Mouse (Mus musculus) adrenal gland, postnatal 10 days (tissue): ENCODE measurements around the gene Krtap5-3. TPM values are rescaled to one million over a fixed set of nuclear protein-coding genes. Genes with fewer than 3 reads are reported as not detected.
"Not testable (repeated sequence)": the region's sequence is repeated elsewhere in the genome, so short reads cannot be mapped to it uniquely, and the experiment has no call there.

ENCODE experiments used
- DNase-seq: peaks from one replicate; pipeline ENCODE4 v3.0.0; 2021; ENCODE audit warnings: mixed read lengths
- long read RNA-seq, 2 experiments: library from polyadenylated mRNA; stranded (forward); transcript quantifications; one replicate each; pipeline ENCODE4 v2.0.0; 2021
- total RNA-seq, 2 experiments: library from RNA; stranded (reverse); gene quantifications; 2 replicates each; pipeline ENCODE4 v1.2.3; 2021

Krtap5-3 gene
- not detected for total RNA-seq
- long read RNA-seq, experiment 1 = 0 reads
- long read RNA-seq, experiment 2 = 0 reads

DNA sequence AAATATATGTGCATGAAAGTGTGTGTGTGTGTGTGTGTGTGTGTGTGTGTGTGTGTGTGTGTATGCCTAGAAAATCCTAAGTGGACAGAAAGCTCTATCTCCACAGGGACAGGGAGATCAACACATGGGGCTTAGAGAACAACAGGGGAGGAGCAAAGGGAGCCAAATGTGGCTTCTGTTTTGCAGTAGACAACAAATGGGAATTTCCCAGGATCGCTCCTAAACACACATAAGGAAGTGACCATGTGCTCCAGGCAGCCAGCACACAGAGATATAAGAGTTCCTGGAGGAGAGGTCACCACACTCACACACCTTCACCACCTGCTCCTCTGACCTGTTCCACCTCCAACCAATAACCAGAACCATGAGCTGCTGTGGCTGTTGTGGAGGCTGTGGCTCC is at the start of gene Krtap5-3:
TSS of gene Krtap5-3 (plus strand) at position 301 of the 400 bp plus-strand sequence.
- no peak for DNase-seq

DNA sequence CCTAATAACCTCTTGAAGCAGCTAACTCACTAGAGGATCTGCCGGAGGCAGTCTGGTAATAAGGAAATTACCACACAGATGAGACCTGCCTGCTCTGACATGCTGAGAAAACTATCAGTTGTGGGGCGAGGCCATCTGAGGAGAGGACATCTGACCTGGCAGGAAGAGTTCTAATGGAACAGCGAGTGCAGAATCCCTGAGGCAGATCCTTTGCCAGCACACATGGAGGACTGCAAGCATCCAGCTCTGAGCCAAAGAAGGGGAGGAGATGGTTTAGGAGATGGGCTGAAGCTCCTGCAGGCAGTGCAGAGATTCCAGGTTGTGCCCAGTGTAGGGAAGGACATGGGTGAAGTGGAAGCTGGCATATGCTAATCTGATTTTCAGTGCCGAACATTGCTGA is 49.0 kb upstream of the Krtap5-3 start:
- DNase-seq = no peak

DNA sequence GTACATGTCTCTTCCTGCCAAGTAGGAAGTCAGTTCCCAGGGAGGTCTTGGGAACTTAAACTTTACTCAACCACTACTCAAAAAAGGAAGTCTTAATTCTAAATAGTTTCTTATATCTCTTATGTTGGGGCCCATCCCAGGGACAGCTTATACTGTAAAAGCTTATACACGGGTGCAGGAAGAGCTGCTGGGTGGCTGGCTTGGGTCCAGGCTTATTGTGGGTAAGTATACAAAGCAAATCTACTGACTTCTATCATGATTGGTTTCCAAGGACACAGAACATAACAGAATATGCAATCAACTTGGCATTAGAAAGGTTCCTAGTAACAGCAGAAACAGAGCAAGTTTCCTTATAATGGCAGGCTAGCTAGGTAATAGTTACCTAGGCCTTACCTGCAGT is 45.9 kb upstream of the Krtap5-3 start:
- no peak for DNase-seq

DNA sequence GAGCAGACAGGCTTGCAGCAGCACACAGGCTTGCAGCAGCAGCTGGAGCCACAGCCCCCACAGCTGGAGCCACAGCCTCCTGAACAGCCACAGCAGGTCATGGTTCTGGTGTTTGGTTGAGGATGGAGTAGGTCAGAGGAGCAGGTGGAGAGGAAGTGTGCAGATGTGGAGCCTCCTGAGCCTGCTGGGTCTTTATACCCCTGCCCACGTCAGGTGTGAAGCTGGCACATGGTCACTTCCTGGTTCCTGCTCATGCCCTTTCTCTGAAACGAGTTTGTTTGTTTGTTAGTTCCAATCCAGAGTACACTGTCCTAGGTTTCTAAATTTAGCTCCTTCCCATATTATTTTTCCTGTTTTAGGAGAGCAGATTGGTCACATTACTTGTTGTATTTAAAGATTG is 44.2 kb upstream of the Krtap5-3 start, which contains the start of gene Gm29735:
TSS of gene Gm29735 (minus strand) at position 101 of the 400 bp plus-strand sequence.
- not testable (repeated sequence) for DNase-seq

DNA sequence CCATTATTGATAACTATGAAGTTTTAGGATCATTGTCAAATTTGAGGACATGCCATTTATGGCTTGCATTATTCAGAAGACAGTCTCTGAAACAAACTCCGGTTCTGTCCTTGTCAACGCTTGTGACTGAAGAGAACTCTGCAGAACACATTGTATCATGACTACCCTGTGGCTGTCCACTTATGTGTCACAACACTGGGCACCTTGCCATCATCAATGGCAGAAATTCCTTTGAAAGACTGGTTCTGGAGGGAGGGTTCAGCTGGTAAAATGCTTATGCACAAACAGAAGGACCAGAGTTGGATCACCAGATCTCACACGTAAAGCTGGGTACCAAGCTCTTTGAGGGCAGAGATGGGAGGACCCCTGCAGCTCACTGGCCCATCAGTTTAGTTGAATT is 41.8 kb upstream of the Krtap5-3 start:
- DNase-seq = peak; percentile 18

DNA sequence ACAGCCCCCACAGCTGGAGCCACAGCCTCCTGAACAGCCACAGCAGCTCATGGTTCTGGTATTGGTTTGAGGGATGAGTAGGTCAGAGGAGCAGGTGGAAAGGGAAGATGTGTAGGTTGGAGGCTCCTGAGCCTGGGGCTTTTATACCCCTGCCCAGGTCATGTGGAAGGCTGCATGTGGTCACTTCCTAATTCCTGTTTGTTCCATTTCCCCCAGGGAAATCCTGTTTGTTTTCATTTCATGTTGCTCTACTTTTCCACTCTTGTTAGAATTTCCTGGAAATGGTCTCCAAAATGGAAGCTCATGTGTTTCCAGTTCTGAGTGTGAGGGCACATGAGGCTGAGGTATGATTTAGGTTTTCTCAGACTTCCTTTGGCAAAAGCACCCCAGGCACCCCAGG is 35.5 kb upstream of the Krtap5-3 start, which contains the start of gene Gm4553:
TSS of gene Gm4553 (minus strand) at position 101 of the 400 bp plus-strand sequence.
- not testable (repeated sequence) for DNase-seq

DNA sequence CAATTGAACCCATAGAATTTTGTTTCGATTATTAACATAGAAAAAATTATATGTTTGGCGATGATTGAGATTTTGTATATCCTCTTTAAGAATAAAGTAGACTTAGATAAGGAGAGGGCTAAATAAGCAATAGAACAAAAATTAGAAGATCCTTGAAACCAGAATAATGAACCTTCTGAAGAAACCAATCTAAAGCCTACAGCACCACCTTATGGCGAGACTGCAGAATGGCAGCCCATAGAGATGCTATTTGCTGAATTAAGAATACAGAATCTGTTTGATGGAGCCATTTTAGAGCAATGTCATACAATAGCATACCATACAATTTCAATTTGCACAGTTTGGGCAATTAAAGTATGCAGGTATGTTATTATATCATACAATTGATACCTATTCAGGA is 31.3 kb upstream of the Krtap5-3 start:
- DNase-seq = no peak

DNA sequence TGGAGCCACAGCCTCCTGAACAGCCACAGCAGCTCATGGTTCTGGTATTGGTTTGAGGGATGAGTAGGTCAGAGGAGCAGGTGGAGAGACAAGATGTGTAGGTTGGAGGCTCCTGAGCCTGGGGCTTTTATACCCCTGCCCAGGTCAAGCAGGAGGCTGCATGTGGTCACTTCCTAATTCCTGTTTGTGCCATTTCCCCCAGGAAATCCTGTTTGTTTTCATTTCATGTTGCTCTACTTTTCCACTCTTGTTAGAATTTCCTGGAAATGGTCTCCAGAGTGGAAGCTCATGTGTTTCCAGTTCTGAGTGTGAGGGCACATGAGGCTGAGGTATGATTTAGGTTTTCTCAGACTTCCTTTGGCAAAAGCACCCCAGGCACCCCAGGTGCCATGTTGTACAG is 25.3 kb upstream of the Krtap5-3 start, which contains the start of gene Krtap5-2:
TSS of gene Krtap5-2 (minus strand) at position 101 of the 400 bp plus-strand sequence.
- DNase-seq = not testable (repeated sequence)

DNA sequence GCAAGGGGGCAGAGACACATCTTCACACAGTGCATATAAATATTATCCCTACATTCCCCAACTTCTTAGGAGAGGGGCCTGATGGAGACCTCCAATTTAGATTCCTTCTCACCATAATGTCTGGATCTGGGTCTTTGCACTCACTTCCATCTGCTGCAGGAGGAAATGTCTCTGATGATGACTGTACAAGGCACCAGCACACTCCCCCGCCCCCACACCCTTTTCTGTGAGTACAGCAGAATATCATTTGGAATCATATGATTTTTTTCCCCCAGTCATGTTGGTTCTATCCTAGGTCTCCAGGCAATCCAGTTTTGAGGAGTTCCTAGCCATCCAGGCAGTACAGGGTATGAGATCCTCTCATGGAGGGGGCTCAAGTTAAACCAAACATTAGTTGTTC is 22.5 kb upstream of the Krtap5-3 start:
- DNase-seq = no peak

DNA sequence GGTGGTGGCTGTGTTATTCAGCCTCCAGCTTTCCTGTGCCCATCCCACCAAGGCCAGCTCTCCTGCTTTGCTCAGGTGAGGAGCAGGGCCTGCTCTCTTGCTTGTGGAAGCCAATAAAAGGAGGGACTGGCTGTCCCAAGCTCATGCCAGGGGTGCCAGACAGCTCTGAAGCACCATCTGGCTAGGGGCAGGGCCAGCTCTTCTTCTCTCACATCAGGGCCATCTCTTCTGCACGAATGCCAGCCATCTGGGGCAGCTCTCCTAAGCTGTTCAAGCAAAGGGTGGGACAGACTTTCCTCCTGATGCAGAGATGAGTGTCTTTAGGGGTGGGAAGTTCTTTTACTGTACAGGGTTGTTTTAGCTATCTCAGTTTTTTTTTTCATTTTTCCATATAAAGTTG is 20.1 kb upstream of the Krtap5-3 start:
- no peak for DNase-seq

DNA sequence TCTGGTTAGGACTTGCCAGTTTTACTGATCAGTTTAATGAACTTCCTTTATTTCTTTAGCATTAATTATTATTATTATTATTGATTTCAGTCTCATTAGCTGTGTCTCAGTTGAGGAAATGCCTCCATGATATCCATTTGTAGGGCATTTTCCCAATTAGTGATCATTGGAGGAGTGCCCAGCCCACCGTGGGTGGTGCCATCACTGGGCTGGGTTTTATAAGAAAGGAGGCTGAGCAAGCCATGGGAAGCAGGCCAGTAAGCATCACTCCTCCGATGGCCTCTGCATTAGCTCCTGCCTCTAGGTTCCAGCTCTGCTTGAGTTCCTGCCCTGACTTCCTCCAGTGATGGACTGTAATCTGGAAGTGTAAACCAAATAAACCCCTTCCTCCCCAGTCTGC is 13.0 kb upstream of the Krtap5-3 start:
- no peak for DNase-seq

DNA sequence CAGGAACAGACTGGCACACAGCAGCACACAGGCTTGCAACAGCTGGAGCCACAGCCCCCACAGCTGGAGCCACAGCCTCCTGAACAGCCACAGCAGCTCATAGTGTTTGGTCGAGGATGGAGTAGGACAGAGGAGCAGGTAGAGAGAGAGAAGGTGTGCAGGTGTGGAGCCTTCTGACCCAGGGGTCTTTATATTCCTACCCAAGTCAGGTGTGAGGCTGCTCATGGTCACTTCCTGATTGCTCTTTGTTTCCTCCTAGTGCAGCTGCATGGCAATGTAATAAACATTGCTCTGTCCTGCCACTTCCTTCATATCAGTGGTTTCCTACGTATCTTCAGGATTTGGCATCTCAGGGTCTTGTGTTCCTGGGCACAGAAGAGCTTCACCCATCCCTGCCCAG is 10.9 kb upstream of the Krtap5-3 start, which contains the start of gene Gm10153:
TSS of gene Gm10153 (minus strand) at position 101 of the 400 bp plus-strand sequence.
- no peak for DNase-seq

DNA sequence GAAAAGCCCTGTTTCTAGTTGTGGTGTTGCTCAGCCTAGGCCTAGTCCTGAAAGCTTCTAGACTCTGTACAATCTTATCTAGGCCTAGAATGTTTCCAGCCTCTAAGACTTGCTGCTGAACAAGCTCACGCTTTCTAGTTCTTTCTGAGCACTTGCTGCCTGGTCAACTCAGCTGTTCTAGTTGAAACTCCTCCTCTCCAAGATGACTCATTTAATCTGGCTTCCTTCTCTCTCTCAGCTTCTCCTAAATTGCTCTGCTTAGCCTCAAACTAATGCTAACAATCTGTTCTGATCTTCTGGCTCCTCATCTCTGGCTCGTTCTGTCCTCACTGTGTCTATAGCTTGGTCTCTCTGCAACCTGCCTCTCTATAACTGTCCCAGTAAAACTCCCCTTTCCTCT is 2.4 kb upstream of the Krtap5-3 start:
- DNase-seq = no peak

DNA sequence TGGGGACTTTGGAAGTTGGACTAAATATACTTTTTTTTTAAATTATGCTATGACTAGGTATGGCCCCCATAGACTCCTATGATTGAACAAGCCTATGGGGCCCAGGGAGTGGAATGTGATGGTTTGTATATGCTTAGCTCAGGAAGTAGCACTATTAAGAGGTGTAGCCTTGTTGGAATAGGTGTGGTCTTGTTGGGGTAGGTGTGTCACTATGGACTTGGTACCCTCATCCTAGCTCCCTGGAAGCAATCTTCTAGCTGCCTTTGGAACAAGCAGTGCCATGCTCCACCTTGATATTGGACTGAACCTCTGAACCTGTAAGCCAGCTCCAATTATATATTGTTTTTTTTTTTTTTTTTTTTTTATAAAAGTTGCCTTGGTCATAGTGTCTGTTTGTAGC is 4.3 kb downstream of the Krtap5-3 start:
- no peak for DNase-seq

DNA sequence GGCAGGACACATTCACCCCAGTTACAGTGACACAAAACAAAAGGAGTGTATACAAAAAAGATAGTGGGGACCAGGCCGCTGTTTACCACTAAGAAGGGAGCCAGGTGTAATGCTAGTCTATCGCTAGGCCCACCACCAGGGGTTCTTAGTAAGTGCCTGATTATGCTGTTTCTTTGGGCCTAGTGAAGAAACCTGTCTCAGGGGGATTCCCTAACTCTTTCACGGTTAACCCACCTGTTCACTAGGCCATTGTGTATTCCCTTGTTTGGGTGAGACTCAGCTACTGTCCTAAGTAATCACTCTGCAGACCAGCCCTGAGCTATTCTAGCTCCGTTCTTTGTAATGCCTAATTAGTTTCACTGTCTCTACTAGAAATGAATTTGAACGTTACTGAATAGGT is 5.7 kb downstream of the Krtap5-3 start:
- not testable (repeated sequence) for DNase-seq

DNA sequence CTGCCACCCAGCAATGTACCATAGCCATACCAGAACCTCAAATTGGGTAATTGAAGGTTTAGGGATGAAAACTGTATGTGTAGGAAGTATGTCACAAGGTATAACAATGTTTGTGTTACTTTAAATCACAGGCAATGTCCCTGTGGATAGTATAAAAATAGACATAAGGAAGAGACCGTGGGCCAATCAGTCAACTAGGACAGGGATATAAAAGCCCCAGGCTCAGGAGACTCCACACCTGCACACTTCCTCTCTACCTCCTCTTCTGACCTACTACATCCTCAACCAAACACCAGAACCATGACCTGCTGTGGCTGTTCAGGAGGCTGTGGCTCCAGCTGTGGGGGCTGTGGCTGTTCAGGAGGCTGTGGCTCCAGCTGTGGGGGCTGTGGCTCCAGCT is 10.4 kb downstream of the Krtap5-3 start, which contains the start of gene Gm7579:
TSS of gene Gm7579 (plus strand) at position 301 of the 400 bp plus-strand sequence.
- no peak for DNase-seq

DNA sequence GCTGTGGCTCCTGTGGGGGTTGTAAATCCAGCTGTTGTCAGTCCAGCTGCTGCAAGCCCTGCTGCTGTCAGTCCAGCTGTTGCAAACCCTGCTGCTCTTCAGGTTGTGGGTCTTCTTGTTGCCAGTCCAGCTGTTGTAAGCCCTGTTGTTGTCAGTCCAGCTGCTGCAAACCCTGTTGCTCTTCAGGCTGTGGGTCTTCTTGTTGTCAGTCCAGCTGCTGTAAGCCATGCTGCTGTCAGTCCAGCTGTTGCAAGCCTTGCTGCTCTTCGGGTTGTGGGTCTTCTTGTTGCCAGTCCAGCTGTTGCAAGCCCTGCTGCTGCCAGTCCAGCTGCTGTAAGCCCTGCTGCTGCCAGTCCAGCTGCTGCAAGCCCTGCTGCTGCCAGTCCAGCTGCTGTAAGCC is 11.0 kb downstream of the Krtap5-3 start:
- not testable (repeated sequence) for DNase-seq

DNA sequence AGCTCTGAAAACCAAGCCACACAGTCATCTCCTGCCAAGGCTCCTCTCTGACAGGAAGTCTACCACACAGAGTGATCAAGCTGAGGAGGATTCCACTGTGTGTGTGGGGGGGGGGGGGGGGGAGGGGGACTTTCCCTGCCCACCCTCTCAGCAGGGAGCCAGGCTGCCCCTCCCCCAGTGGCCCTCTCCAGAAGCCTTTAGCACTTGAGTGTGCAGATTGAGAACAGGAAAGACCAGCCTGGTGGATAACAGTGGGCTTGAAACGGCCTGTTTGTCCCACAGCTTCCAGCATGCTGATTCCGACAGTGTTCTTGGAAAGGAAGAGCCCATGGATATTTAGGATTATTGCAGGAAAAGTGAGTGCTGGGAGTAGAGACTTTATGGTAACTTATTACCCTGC is 23.4 kb downstream of the Krtap5-3 start:
- no peak for DNase-seq

DNA sequence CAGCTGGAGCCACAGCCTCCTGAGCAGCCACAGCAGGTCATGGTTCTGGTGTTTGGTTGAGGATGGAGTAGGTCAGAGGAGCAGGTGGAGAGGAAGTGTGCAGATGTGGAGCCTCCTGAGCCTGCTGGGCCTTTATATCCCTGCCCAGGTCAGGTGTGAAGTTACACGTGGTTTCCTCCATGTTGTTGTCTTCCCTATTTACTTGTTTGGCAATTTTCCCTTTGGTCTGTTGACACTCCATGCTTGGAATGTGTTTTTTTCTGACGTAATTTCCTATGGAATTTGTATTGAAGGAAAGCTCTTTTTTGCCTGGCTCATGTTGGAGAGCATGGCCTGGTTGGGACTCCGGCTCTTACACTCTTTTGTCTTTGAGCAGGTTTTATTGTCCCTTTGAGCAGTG is 28.7 kb downstream of the Krtap5-3 start, which contains the start of gene Krtap5-5:
TSS of gene Krtap5-5 (minus strand) at position 101 of the 400 bp plus-strand sequence.
- not testable (repeated sequence) for DNase-seq

DNA sequence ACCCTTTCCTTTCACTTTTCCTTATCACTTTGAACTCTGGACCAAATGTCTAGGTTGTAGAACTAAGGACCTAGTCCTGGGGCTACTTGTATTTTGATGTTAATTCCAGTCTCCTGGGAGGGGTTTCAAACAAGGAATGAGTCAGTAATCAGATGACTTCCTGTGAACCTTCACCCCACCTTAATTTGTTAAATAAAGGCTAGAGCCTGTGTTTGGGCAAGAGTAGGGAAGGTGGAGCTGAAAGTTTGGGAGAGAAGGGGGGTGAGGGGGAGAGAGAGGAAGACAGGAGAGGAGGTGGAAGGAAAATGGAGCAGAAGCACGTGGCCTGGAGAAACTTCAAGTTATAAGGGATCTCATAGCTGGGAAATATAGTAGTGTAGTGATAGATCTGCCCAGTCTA is 30.4 kb downstream of the Krtap5-3 start:
- no peak for DNase-seq

DNA sequence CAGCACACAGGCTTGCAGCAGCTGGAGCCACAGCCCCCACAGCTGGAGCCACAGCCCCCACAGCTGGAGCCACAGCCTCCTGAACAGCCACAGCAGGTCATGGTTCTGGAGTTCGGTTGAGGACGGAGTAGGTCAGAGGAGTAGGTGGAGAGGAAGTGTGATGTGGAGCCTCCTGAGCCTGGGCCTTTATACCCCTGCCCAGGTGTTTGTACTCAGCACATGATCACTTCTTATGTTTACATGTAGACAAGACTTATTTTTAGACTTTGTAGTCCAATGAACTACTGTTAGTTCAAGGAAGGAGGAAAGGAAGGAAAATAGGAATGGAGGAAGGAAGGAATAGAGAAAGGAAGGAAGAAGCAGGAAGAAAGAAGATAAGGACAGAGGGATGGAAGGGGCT is 39.8 kb downstream of the Krtap5-3 start, which contains the start of gene Gm40460:
TSS of gene Gm40460 (minus strand) at position 101 of the 400 bp plus-strand sequence.
- no peak for DNase-seq

DNA sequence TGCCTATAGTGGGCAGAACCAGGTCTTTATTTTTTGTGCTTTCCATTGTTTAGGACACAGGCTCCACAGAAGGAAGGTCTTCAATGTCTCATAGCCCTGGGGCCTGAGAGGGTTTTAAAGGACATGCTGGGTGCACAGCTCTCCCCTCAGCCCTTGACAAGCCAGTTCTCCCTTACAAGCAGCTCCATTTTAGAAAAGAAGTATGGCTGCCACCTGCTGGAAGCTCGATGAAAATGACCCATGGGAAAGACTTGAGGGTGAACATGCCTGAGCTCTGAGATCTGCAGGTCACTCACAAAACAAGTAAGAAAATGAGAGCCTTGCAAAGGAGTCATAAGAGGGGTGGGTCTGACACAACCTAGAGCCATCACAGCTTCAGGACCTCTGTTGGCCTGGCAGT is 48.7 kb downstream of the Krtap5-3 start:
- DNase-seq = peak; percentile 47
